Mouse (Mus musculus): ENCODE results near the gene Aldoart2.
"Not testable (repeated sequence)": the region's sequence is repeated elsewhere in the genome, so short reads cannot be mapped to it uniquely, and the experiment has no call there.

Aldoart2 gene

DNA sequence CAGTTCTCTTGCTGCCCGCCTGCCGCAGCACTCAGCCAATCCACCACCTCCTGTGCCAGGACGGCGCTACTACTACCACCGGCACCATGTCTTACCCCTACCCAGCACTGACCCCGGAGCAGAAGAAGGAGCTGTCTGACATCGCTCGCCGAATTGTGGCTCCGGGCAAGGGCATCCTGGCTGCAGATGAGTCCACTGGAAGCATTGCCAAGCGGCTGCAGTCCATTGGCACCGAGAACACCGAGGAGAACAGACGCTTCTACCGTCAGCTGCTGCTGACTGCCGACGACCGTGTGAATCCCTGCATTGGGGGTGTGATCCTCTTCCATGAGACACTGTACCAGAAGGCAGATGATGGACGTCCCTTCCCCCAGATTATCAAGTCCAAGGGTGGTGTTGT lies at the start of gene Aldoart2:
Gene Aldoart2, plus strand, starts transcription at position 34 of the 400 bp plus-strand sequence.
- DNase-seq = no peak

- DNase-seq = peak; percentile 36
Observed at GRCm38 (mm10) chr12:55518061-55518738, 46.8 kb upstream of the Aldoart2 start.

DNA sequence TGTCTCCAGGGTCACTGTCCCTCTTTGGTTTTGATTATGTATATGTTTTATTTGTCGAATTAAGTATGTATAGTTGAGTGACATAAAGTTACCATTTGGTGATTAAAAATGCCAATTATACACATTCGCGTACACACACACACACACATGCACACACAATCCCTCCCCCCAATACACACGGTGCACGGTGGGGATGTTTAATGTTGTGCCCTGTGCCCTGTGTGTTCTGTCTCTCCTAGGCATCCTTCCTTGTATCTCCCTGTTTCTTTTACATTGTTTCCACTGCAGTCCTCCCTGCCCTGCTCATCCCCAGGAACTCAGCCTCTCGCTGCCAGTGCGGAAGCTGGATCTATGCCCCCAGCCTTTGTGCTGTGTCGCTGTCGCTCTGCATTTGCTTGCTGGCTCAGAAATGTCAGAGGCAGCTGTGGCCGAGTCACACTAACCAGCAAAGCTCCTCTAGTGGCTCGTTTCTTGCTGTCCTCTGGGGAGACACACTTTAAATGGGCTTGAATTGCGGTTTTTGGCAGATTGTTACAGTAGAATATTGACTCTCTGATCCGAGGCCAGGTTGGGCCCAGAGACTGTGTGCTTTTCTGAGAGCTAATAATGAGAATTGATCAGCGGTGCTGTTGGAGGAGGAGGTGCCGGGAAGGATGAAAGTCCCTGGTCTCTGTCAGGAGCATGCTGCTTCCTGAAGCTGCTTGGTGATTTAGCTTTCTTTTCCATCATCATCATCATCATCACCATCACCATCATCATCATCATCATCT lies 37.9 kb upstream of the Aldoart2 start:
- DNase-seq = no peak

GRCm38 (mm10) chr12:55536537-55537135 lies 28.4 kb upstream of the Aldoart2 start:
- DNase-seq = no peak

DNA sequence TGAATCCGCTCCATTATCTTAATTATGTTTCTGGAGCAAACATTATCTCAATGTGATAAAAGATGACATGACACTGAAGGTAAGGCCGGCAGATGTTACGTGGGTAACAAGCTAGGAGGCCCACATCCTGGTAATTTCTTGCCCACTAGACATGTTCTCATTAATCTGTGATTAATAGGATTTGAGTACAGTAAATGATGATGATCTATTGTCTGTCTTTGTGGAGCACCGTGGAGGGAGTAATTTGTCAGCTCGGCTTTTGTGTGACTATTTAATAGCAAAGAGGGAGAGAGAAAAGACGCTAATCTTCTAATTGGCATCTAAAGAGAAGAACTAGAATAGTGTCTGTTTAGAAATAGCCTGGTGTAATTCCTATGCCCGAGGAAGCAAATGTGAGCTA lies 27.3 kb upstream of the Aldoart2 start:
- DNase-seq = no peak

GRCm38 (mm10) chr12:55538328-55538971 lies 26.6 kb upstream of the Aldoart2 start:
- DNase-seq = no peak

GRCm38 (mm10) chr12:55539157-55539556 lies 25.9 kb upstream of the Aldoart2 start:
- DNase-seq = no peak

DNA sequence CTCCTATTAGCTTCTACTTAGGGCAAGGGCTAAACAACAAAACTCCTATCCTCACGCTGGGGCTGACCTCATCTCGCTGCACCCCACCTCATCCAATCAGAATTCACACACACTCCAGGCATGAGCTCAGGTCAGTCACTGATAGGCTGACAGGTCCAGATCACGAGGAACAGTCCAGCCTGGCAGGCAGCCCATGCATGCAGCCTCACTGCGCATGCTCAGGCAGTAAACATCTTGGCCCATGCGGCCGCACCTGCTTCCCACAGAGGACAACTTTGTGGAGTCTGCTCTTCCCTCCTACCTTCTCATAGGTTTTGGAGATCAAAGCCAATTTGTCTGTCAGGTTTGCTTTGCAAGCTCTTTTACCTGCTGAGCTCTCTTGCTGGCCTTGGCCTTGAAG lies 10.1 kb upstream of the Aldoart2 start:
- not testable (repeated sequence) for DNase-seq

GRCm38 (mm10) chr12:55557866-55558265 lies 7.2 kb upstream of the Aldoart2 start:
- no peak for DNase-seq

- no peak for DNase-seq
Observed at GRCm38 (mm10) chr12:55559184-55559855, 5.7 kb upstream of the Aldoart2 start.

DNA sequence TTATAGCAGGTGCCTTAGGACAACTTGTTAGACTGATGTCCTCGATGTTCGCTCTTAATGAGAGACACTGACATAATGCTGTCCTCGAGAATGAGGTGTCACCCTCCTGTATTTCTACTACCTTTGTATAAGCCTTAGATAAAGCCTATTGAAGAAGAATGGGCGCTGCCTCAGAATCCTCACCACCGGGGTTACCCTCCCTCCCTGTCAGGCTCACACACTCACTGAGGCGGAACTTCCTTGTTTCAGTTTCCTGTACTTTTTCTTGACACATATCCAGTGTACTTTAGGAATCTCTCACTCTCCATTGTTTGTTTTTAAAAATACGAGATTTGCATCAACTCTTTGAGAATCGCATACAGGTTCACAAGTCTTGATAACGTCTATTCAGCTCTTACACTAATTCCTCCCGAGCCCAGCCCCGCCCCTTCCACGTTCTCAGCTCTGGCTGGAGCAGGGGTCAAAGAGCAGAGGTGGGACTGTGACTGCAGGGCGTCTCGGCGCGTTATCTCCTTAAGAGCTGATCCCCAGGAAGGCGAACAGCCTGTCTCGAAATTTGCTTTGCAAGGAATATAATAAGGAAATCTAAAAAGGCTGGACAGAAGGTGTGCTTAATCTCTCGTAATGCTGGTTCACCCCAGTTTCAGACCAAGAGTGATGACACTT lies 4.9 kb upstream of the Aldoart2 start:
- peak; percentile 44 for DNase-seq

- DNase-seq = no peak
Observed at GRCm38 (mm10) chr12:55563742-55564141, 1.3 kb upstream of the Aldoart2 start.

GRCm38 (mm10) chr12:55564187-55564963 lies 664 bp upstream of the Aldoart2 start:
- no peak for DNase-seq

DNA sequence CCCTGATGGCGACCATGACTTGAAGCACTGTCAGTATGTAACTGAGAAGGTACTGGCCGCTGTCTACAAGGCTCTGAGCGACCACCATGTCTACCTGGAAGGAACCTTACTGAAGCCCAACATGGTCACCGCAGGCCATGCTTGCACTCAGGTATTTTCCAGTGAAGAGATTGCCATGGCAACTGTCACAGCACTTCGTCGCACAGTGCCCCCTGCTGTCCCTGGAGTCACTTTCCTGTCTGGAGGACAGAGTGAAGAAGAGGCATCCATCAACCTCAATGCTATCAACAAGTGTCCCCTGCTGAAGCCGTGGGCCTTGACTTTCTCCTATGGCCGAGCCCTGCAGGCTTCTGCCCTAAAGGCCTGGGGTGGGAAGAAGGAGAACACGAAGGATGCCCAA lies 828 bp downstream of the Aldoart2 start:
- peak; percentile 6 for DNase-seq

DNA sequence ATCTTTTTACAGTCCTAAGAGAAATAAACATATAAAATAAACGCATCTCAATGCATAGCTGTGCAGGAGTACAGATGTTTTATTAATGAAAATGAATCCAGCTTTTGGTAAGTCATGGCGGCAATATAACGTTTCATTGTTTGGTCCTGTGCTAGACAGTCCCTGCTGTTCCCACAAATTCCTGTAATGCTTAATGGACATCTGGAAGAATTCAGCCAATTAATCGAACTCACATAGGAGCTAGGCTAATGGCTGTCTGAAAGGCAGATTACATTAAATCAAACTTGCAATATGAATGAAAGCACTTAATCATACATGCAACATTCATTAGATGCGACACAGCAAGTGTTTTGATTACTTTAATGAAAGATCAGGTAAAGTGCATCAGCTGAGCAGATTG lies 1.8 kb downstream of the Aldoart2 start:
- DNase-seq = no peak

DNA sequence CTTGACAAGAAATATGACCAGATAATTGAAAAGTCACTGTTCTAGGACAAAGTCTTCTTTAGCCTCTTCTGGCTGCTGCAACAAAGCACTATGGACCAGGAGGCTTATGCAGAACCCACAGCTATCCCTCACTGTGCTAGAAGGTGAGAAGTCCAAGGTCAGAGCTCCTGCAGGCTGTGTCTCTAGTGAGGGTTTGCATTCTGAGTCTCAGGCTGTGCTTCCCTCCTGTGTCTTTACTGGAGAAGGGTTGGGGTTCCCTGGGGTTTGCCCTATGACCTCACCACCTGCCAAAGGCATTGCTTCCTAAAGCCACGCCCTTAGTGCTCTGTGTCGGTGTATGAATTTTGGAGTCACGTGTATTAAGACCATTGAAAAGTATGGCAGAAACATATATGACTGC lies 3.4 kb downstream of the Aldoart2 start:
- DNase-seq = no peak

DNA sequence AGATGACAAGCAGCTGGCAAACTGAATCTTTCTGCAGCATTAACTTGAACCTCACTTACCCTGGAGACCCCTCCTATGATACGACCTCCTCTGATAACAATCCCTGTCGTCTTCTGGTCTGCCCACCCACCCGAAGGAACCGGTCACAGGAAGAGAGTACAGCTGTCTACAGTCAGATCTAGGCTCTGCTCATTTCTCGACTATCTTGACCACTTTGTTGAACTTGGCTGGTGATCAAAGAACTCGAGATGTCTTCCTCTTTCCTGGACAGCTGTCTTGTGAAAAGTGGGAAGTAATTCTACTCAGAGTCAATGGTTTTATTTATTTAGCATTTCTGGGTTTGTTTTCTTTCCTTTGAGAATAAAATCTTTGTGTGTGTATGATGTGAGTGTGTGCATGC lies 4.6 kb downstream of the Aldoart2 start:
- no peak for DNase-seq

DNA sequence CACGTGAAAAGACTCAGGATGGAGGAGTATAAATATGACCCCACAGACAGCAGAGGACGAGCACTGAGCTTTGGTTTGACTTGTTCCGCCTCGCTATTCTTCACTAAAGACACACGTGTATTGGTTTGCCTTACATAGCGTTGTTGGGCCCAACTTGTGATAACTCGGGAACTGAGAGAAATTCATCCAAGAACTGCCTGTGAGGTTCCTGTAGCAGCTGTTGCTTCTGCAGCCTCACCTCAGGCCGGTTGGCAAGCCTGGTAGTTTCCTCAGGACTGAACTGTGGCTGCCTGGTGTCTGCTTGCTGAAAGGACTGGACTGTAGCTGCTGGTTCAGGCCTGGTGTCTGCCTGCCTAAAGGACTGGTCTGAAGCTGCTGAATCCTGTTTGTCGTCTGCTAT lies 5.6 kb downstream of the Aldoart2 start:
- DNase-seq = no peak

DNA sequence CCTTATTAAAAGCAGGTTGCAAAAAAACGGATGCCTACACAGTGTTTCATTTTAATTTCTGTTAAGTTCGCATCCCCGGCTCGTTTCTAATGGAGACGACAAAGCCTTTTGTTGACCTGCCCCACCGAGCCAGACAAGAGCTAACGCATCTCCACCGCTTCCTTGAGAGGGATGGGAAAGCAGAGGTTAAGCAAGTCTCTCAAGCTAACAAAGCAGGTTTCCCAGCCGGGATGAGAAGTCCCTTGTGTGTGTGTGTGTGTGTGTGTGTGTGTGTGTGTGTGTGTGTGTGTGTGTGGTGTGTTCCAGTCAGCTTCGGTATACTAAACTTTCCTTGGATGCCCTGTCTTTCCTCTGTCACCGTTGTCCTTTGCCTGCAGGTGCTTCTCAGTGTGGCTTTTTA lies 6.1 kb downstream of the Aldoart2 start:
- no peak for DNase-seq

DNA sequence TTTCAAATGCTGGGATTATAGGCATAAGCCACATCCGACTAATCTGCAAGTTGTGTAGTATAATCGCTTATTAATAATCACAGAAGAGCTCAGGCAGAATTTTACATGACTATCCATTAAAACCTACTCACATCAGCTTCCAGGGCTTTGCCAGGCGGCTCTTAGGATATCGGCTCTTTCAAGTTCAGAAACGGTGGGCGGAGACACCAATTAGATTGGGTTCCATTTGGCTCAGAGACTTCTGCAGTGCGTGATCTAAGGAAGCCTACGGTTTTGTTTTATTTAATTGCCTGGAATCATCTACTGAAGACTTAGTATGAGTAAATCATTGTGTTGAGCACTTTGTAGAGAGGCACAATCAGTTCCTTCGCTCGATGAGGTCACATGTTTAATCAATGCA lies 6.6 kb downstream of the Aldoart2 start:
- no peak for DNase-seq

DNA sequence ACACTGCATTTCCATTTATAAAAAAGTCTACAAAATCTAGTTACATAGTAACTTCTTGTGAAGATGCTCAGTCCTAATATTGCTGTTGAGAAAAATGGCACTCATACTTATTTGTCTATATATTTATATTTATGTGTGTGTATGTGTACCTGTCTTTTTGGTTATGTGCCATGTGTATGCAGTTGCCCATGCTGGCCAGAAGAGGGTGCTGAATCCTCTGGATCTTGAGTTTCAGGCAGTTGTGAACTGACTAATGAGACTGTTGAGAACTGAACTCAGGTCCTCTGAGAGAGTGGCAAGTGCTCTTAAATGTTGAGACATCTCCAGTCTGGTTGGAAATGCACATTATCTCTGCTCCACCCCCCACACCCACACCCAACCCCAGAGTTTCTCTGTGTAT lies 8.1 kb downstream of the Aldoart2 start:
- DNase-seq = no peak

GRCm38 (mm10) chr12:55573794-55574193 lies 8.8 kb downstream of the Aldoart2 start:
- DNase-seq = no peak
